Mouse (Mus musculus) heart, embryonic 12.5 days (tissue): ENCODE measurements at regions not wholly inside any gene's neighbourhood (a gene's known extent, or its start where the extent isn't known, plus 50 kb on each side); places are given as distances from the start of the nearest gene placed in this dataset.
"Not testable (repeated sequence)": the region's sequence is repeated elsewhere in the genome, so short reads cannot be mapped to it uniquely, and the experiment has no call there.

Source experiments
- ATAC-seq: fragments of 200-750 bp; cut with Nextera tagmentation; 2 replicates; pipeline ENCODE4 v1.8.0; 2017; ENCODE audit warnings: moderate TSS enrichment, moderate library complexity; ENCODE audit not compliant: insufficient number of reproducible peaks, low FRiP score
- H3K27ac ChIP-seq: fragments of 300-500 bp; sonication (generic); 2 replicates; pipeline ENCODE4 v1.5.1; 2016; ENCODE audit warnings: mild to moderate bottlenecking, moderate library complexity; ENCODE audit not compliant: poor library complexity, severe bottlenecking
- H3K27me3 ChIP-seq: fragments of 300-500 bp; sonication (generic); replicated peaks from 2 replicates; pipeline ENCODE4 v1.6.1; 2016; ENCODE audit warnings: mild to moderate bottlenecking, moderate library complexity
- H3K36me3 ChIP-seq: fragments of 300-500 bp; sonication (generic); 2 replicates; pipeline ENCODE4 v1.6.1; 2016; ENCODE audit warnings: mild to moderate bottlenecking, moderate library complexity
- H3K4me1 ChIP-seq: fragments of 300-500 bp; sonication (generic); replicated peaks from 2 replicates; pipeline ENCODE4 v1.6.1; 2016; ENCODE audit warnings: mild to moderate bottlenecking
- H3K4me2 ChIP-seq: fragments of 300-500 bp; sonication (generic); 2 replicates; pipeline ENCODE4 v1.6.1; 2016; ENCODE audit warnings: mild to moderate bottlenecking, moderate library complexity
- H3K4me3 ChIP-seq: fragments of 300-500 bp; sonication (generic); 2 replicates; pipeline ENCODE4 v1.5.1; 2016; ENCODE audit warnings: mild to moderate bottlenecking
- H3K9ac ChIP-seq: fragments of 300-500 bp; sonication (generic); 2 replicates; pipeline ENCODE4 v1.6.1; 2016; ENCODE audit warnings: mild to moderate bottlenecking, moderate library complexity
- H3K9me3 ChIP-seq: fragments of 300-500 bp; sonication (generic); replicated peaks from 2 replicates; pipeline ENCODE4 v1.6.1; 2016; ENCODE audit warnings: mild to moderate bottlenecking, moderate library complexity
- WGBS: fragments of 180-500 bp; shearing (Covaris S2); methylation state at CpG from one replicate; pipeline ENCODE4 v1.1.7; 2016; 5-methylcytosine and 5-hydroxymethylcytosine counted together

- not testable (repeated sequence) for H3K4me2 ChIP-seq, H3K4me1 ChIP-seq, H3K27me3 ChIP-seq, ATAC-seq, H3K27ac ChIP-seq, H3K4me3 ChIP-seq, H3K36me3 ChIP-seq, H3K9ac ChIP-seq
- H3K9me3 ChIP-seq, result peaks cover 16% of the 10 kb centered on the region
Measured at GRCm38 (mm10) chr13:12940911-12941310, 64.3 kb downstream of the Prl2c2 start.

GRCm38 (mm10) chr13:12935103-12935502, 70.1 kb downstream of the Prl2c2 start:
- not testable (repeated sequence) for ATAC-seq, H3K27ac ChIP-seq, H3K36me3 ChIP-seq, H3K27me3 ChIP-seq, H3K4me1 ChIP-seq, H3K4me2 ChIP-seq, H3K4me3 ChIP-seq, H3K9ac ChIP-seq
- 3% methylated on average over 1 of the region's 1 CpGs for WGBS
- H3K9me3 ChIP-seq, result peaks cover 53% of the 10 kb centered on the region

- ATAC-seq, result 0 out of 2 replicates have a peak, but pooled peaks have one; percentile 31
- not testable (repeated sequence) for H3K27ac ChIP-seq, H3K36me3 ChIP-seq, H3K4me1 ChIP-seq, H3K4me3 ChIP-seq, H3K4me2 ChIP-seq, H3K27me3 ChIP-seq, H3K9ac ChIP-seq
- WGBS, result 78% methylated on average over 15 of the region's 15 CpGs
- H3K9me3 ChIP-seq, result peaks cover 63% of the 10 kb centered on the region
Measured at GRCm38 (mm10) chr13:12931907-12932617, 73.1 kb downstream of the Prl2c2 start.

DNA sequence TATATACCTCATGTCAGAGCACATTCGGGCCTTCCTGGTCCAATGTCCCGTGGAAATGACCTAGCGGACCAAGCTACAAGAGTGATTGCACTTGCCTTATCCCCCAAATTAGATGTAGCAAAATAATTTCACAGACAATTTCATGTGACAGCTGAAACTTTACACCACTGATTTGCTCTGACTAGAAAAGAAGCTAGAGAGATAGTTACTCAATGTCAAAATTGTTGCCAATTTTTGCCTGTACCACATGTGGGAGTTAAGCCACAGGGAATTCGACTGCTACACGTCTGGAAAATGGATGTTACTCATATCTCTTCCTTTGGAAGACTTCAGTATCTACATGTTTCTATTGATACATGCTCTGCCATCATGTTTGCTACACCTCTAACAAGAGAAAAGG, 74.6 kb downstream of the Prl2c2 start:
- Histone ChIP-seq H3K4me3 (no peak overlapping the region), H3K27ac (no peak overlapping the region), H3K4me2 (no peak overlapping the region), H3K27me3 (no peaks in the 10 kb centered on the region), H3K36me3 (no peaks in the 10 kb centered on the region), H3K9ac (no peak overlapping the region), H3K9me3 (peaks cover 73% of the 10 kb centered on the region), H3K4me1 (no peaks in the 10 kb centered on the region)
- ATAC-seq, result no peak
- WGBS, result 75% methylated on average over 5 of the region's 5 CpGs

DNA sequence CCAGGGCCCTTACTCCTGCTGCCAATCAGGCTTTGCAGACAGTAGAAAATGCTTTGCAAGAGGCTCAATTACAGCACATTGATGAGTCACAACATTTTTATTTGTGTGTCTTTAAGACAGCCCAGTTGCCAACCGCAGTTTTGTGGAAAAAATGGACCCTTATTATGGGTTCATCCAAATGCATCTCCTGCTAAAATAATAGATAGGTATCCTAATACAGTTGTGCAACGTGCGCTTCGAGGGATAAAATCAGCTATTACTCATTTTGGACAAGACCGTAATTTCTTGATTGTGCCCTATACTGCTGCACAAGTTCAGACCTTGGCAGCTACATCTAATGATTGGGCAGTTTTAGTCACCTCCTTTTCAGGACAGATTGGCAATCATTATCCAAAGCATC, 75.4 kb downstream of the Prl2c2 start:
- Histone ChIP-seq H3K27ac (no peak overlapping the region), H3K27me3 (no peaks in the 10 kb centered on the region), H3K36me3 (no peaks in the 10 kb centered on the region), H3K9ac (no peak overlapping the region), H3K4me1 (no peaks in the 10 kb centered on the region), H3K4me3 (no peak overlapping the region), H3K4me2 (no peak overlapping the region), H3K9me3 (peaks cover 75% of the 10 kb centered on the region)
- no peak for ATAC-seq
- 85% methylated on average over 5 of the region's 5 CpGs for WGBS

GRCm38 (mm10) chr13:12927587-12928345, 77.4 kb downstream of the Prl2c2 start:
- H3K9me3 ChIP-seq, result peaks cover 72% of the 10 kb centered on the region
- no peaks in the 10 kb centered on the region for H3K4me1 ChIP-seq
- 79% methylated on average over 15 of the region's 15 CpGs for WGBS
- H3K27me3 ChIP-seq, result no peaks in the 10 kb centered on the region
- H3K4me3 ChIP-seq, result no peak overlapping the region
- no peak overlapping the region for H3K9ac ChIP-seq
- no peak overlapping the region for H3K27ac ChIP-seq
- no peak for ATAC-seq
- no peak overlapping the region for H3K4me2 ChIP-seq
- no peaks in the 10 kb centered on the region for H3K36me3 ChIP-seq

GRCm38 (mm10) chr13:12925604-12926003, 79.6 kb downstream of the Prl2c2 start:
- Histone ChIP-seq H3K27me3 (no peaks in the 10 kb centered on the region), H3K4me3 (no peak overlapping the region), H3K36me3 (no peaks in the 10 kb centered on the region), H3K27ac (no peak overlapping the region), H3K4me1 (no peaks in the 10 kb centered on the region), H3K9ac (no peak overlapping the region), H3K4me2 (no peak overlapping the region), H3K9me3 (peaks cover 59% of the 10 kb centered on the region)
- 83% methylated on average over 14 of the region's 14 CpGs for WGBS
- 0 out of 2 replicates have a peak, but pooled peaks have one; percentile 15 for ATAC-seq

GRCm38 (mm10) chr13:12912902-12913301, 92.3 kb downstream of the Prl2c2 start:
- WGBS, result 72% methylated on average over 5 of the region's 5 CpGs
- H3K27ac ChIP-seq, result no peak overlapping the region
- H3K4me2 ChIP-seq, result no peak overlapping the region
- no peak overlapping the region for H3K4me3 ChIP-seq
- H3K27me3 ChIP-seq, result no peaks in the 10 kb centered on the region
- no peaks in the 10 kb centered on the region for H3K36me3 ChIP-seq
- ATAC-seq, result no peak
- peaks cover 30% of the 10 kb centered on the region for H3K9me3 ChIP-seq
- H3K4me1 ChIP-seq, result no peaks in the 10 kb centered on the region
- H3K9ac ChIP-seq, result no peak overlapping the region

GRCm38 (mm10) chr13:12906151-12906550, 99.0 kb downstream of the Prl2c2 start:
- Histone ChIP-seq H3K9ac (no peak overlapping the region), H3K36me3 (no peaks in the 10 kb centered on the region), H3K4me1 (no peaks in the 10 kb centered on the region), H3K4me2 (no peak overlapping the region), H3K4me3 (no peak overlapping the region), H3K27ac (no peak overlapping the region), H3K27me3 (no peaks in the 10 kb centered on the region), H3K9me3 (peaks cover 20% of the 10 kb centered on the region)
- no peak for ATAC-seq

DNA sequence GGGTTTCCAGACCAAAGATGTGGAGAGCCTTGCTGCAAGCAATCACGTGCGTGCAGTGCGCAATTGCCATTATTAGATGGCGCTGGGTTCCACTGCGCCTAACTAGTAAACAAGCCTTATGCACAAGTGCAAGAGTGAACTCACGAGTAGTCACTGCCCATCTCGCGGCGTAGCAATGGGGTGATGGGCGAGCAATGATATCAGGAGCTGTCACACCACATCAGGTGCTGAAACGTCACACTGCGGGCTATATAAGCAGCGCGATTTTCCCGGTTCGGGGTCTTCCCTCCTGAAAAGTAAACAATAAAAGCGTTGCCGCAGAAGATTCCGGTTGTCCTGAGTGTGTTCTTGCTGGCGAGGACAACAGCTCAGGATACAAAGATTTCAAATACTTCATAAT, 89.8 kb upstream of the Prl2c3 start:
- ATAC-seq, H3K4me2 ChIP-seq, H3K27ac ChIP-seq, H3K27me3 ChIP-seq, H3K36me3 ChIP-seq, H3K9ac ChIP-seq, H3K4me1 ChIP-seq, H3K4me3 ChIP-seq: not testable (repeated sequence)
- 80% methylated on average over 20 of the region's 20 CpGs for WGBS
- peaks cover 24% of the 10 kb centered on the region for H3K9me3 ChIP-seq

DNA sequence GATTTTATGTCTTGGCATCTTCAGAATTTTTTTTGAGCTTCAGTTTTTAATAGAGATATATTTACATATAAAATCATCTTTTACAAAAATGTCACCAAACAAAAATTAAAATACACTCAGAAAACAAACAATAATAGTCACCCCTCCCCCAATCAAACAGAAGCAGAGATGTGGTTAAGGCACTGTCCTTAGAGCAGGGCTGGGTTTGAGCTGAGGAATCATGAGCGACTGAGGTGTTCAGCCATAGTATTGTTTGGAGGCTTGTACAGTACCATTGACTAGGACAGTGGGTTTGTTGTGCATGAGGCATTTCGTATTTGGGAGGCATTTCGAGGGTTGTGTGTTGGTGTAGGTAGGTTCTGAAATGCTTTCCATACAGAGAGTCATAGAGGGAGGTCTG, 79.6 kb upstream of the Prl2c3 start:
- not testable (repeated sequence) for H3K4me2 ChIP-seq, H3K27ac ChIP-seq, H3K27me3 ChIP-seq, H3K36me3 ChIP-seq, H3K9ac ChIP-seq, H3K4me3 ChIP-seq, H3K4me1 ChIP-seq
- H3K9me3 ChIP-seq, result peaks cover 28% of the 10 kb centered on the region
- peak; percentile 9; the same call in 1 of the 2 replicates for ATAC-seq
- WGBS, result 61% methylated on average over 3 of the region's 3 CpGs
